Mouse (Mus musculus): ENCODE data around the gene Smarca2. TPM values are rescaled to one million over a fixed set of nuclear protein-coding genes. Genes with fewer than 3 reads are reported as not detected.
A peak's percentile ranks its signal among the peaks of the same experiment; 100 is the strongest.

Gene Smarca2
- polyA plus RNA-seq, 1 experiment from 2014 or later, result 6.7 TPM

DNA sequence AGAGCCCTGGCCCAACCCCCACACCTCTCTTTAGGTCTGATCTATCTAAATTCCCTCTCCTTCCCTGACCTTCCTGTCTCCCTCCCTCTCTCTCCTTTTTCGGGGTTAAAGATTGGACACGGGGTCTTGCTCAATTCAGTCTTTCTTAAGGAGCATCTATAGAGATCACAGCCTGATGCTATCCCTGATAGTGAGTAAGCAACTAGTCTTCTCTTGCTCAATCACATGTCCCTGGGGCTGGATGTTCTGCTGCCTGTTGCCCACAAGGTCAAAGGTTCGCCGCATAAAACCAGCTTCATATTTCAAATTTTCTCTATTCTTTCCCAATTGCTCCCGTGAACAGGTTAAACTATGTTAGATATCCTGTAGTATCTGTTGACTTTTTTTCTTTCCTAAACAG lies 25.2 kb upstream of the Smarca2 start:
- DNase-seq (no peak), ATAC-seq (no peak)
- H3K27me3 ChIP-seq (ENCODE audit: insufficient read depth, low read length), result no peaks in the 10 kb centered on the region
- 67% methylated on average over 5 of the region's 5 CpGs for WGBS (ENCODE audit: insufficient replicate concordance)
- no peak overlapping the region for H3K4me3 ChIP-seq (ENCODE audit: low read depth, low read length)
- H3K4me2 ChIP-seq (ENCODE audit: low read depth, low read length), result no peak overlapping the region
- H3K36me3 ChIP-seq (replicated peaks; ENCODE audit: insufficient read depth, low read length), result no peaks in the 10 kb centered on the region
- H3K9me3 ChIP-seq (ENCODE audit: low read length), result no peaks in the 10 kb centered on the region
- H3K27ac ChIP-seq (ENCODE audit: low read depth), result no peak overlapping the region
- no peaks in the 10 kb centered on the region for H3K4me1 ChIP-seq (ENCODE audit: insufficient read depth)
- H3K9ac ChIP-seq (replicated peaks), result no peak overlapping the region
- no peak for TF ChIP-seq CTCF (IDR thresholded peaks at IDR 0.05; ENCODE audit: low read depth)
- no peak for TF ChIP-seq EP300 (IDR thresholded peaks at IDR 0.05; ENCODE audit: low read depth)

DNA sequence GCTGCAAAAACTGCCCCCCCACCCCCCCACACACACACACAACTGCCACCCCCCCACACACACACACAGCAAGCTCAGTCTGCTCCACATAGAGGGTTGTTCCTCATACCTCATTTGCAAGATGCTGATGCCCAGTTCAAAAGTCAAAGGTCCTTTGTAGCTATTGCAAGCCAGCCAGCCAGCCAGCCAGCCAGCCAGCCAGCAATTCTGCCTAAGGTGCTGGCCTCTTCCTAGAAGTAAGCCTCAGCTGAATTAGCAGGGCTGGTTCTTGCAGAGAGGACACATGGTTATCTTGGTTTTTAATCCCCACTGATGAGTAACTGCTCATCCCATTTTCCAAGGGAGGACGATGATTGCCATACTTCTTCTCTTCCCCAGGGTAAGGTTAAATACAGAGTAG lies 24.8 kb upstream of the Smarca2 start:
- Histone ChIP-seq H3K36me3 (replicated peaks; ENCODE audit: insufficient read depth, low read length) (no peaks in the 10 kb centered on the region), H3K27ac (ENCODE audit: low read depth) (no peak overlapping the region)
- WGBS (ENCODE audit: insufficient replicate concordance), result 83% methylated on average over 1 of the region's 1 CpGs

DNA sequence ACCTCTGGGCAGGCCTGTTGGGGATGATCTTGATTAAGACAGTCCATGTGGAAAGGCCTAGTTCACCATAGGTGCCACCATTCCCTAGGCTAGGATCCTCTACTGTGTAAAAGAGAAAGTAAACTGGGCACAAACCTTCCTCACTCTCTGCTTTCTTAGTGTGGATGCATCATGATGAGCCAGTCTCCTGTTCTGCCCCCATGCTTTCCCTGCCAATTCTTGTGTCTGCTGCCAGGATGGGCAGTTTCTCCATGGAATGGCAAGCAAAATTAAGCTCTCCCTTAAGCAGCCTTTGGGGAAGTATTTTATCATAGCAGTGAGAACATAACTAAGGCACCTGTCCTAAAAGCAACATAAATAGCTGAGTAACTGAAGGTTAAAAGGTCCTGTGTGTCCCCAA lies 10.2 kb upstream of the Smarca2 start:
- Histone ChIP-seq H3K27ac (ENCODE audit: low read depth) (no peak overlapping the region), H3K4me3 (ENCODE audit: low read depth, low read length) (no peak overlapping the region), H3K9me3 (ENCODE audit: low read length) (no peaks in the 10 kb centered on the region), H3K4me1 (ENCODE audit: insufficient read depth) (no peaks in the 10 kb centered on the region), H3K36me3 (replicated peaks; ENCODE audit: insufficient read depth, low read length) (no peaks in the 10 kb centered on the region), H3K27me3 (ENCODE audit: insufficient read depth, low read length) (no peaks in the 10 kb centered on the region), H3K9ac (replicated peaks) (no peak overlapping the region), H3K4me2 (ENCODE audit: low read depth, low read length) (no peak overlapping the region)
- ATAC-seq, result no peak
- TF ChIP-seq EP300 (IDR thresholded peaks at IDR 0.05; ENCODE audit: low read depth) (no peak), CTCF (IDR thresholded peaks at IDR 0.05; ENCODE audit: low read depth) (no peak)
- DNase-seq, result no peak

More for the DNA sequence above, 24.8 kb upstream of the Smarca2 start:
- DNase-seq (no peak), ATAC-seq (no peak)
- TF ChIP-seq EP300 (IDR thresholded peaks at IDR 0.05; ENCODE audit: low read depth) (no peak), CTCF (IDR thresholded peaks at IDR 0.05; ENCODE audit: low read depth) (no peak)
- H3K4me1 ChIP-seq (ENCODE audit: insufficient read depth), result no peaks in the 10 kb centered on the region
- H3K9me3 ChIP-seq (ENCODE audit: low read length), result no peaks in the 10 kb centered on the region
- H3K27me3 ChIP-seq (ENCODE audit: insufficient read depth, low read length), result no peaks in the 10 kb centered on the region
- H3K4me2 ChIP-seq (ENCODE audit: low read depth, low read length), result no peak overlapping the region
- no peak overlapping the region for H3K9ac ChIP-seq (replicated peaks)
- H3K4me3 ChIP-seq (ENCODE audit: low read depth, low read length), result no peak overlapping the region

DNA sequence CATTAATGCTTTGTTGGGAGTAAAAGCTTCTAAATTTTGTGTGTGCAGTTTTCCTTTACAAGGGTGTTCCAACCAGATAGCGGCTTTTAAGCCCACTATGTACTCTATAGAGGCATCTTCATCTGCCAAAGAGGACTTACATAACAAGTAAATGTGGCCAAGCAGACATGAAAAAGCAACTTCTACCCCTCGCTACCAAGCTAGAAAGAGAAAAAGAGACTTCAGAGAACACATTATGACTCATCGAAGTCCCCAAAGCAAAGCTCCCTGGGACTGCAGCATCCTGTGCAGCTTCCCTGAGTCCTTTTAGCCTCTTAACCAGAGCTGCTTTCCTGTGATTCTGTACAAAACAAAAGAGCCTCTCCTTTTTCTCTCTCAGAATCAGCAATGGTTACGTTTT lies 3.4 kb upstream of the Smarca2 start:
- Histone ChIP-seq H3K27me3 (ENCODE audit: insufficient read depth, low read length) (no peaks in the 10 kb centered on the region), H3K9me3 (ENCODE audit: low read length) (no peaks in the 10 kb centered on the region), H3K27ac (ENCODE audit: low read depth) (no peak overlapping the region), H3K9ac (replicated peaks) (no peak overlapping the region), H3K4me1 (ENCODE audit: insufficient read depth) (peaks cover 8% of the 10 kb centered on the region; the same call in 1 of the 2 replicates), H3K36me3 (replicated peaks; ENCODE audit: insufficient read depth, low read length) (no peaks in the 10 kb centered on the region), H3K4me3 (ENCODE audit: low read depth, low read length) (no peak overlapping the region), H3K4me2 (ENCODE audit: low read depth, low read length) (no peak overlapping the region)
- DNase-seq, result no peak
- TF ChIP-seq EP300 (IDR thresholded peaks at IDR 0.05; ENCODE audit: low read depth) (no peak), CTCF (IDR thresholded peaks at IDR 0.05; ENCODE audit: low read depth) (no peak)
- ATAC-seq, result no peak
- 57% methylated on average over 4 of the region's 4 CpGs for whole genome bisulfite sequencing (ENCODE audit: insufficient replicate concordance)

DNA sequence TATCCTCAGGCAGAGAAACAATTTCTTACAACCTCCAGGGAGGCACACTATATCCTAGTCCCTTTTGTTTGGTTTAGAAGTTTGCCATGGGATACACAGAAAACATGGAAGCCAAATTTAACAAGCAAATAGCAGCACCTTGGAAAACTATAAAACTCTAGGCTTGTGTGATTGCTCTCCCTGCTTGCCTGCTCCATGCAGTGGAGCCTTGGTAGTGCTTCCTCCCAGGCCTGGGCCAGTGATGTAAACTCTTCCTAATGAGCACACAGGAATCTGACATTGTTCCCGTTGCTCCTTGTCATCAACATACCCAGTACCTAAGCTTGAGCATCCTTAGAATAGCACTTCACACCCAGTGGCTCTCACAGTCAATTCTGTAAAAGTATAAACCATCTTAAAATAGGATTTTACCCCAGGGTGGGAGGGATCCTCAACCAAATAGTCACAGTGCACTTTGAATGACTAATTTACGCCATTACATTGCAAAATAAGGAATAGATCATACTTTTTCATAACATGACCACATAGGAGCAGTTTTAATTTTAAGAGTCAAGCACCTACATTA lies 1.5 kb upstream of the Smarca2 start:
- H3K36me3 ChIP-seq (replicated peaks; ENCODE audit: insufficient read depth, low read length), result no peaks in the 10 kb centered on the region
- DNase-seq (no peak), ATAC-seq (no peak)
- no peak overlapping the region for H3K4me3 ChIP-seq (ENCODE audit: low read depth, low read length)
- no peaks in the 10 kb centered on the region for H3K9me3 ChIP-seq (ENCODE audit: low read length)
- peaks cover 18% of the 10 kb centered on the region for H3K4me1 ChIP-seq (ENCODE audit: insufficient read depth)
- no peak overlapping the region for H3K27ac ChIP-seq (ENCODE audit: low read depth)
- H3K27me3 ChIP-seq (ENCODE audit: insufficient read depth, low read length), result peaks cover 3% of the 10 kb centered on the region; the same call in 1 of the 2 replicates
- peak overlapping the region; percentile 93; the same call in 1 of the 2 replicates for H3K4me2 ChIP-seq (ENCODE audit: low read depth, low read length)
- no peak overlapping the region for H3K9ac ChIP-seq (replicated peaks)
- TF ChIP-seq CTCF (IDR thresholded peaks at IDR 0.05; ENCODE audit: low read depth) (no peak), EP300 (IDR thresholded peaks at IDR 0.05; ENCODE audit: low read depth) (no peak)
- 69% methylated on average over 2 of the region's 2 CpGs for WGBS (ENCODE audit: insufficient replicate concordance)

DNA sequence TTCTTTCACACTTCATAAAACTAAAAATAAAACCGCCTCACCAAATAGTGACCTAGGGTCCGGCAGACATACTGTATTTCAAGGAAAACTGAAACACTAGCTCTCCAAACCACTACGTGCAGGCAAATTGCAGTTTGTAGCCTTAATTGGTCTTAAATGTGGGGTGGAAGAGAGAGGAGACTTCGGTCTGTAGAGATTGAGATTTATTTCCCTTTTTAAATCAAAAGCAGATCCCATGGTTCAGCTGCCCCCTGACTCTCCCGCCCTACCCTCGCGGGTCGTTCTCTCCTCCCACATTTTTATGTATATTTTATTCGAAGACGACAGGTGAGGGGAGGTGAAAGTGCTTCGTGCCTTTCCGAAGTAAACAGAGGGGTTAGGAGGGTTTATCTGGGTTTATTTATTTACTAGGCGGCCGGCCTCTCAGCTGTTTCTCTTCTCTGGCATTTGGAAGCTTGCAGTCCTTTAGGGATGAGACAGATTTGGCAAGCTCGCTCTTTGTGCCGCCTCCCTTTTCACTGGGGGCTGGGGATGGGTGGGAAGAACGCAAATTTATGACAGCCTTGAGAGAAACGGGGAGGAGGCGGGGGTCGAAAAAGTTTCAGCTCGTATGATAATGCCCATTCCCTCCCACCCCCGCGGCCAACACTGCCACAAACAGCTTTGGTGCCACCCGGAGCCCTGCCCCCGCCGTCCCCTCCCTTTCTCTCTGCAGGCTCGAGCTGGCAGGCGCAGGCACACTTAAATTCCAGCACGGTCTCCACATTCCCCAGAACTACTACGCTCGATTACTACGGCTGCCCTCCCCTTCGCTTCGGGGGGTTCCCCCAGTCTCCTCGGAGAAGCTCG lies 720 bp upstream of the Smarca2 start:
- H3K4me2 ChIP-seq (ENCODE audit: low read depth, low read length), result peak overlapping the region; percentile 93
- peak overlapping the region; percentile 63 for H3K9ac ChIP-seq (replicated peaks)
- peak overlapping the region; percentile 68 for H3K27ac ChIP-seq (ENCODE audit: low read depth)
- H3K36me3 ChIP-seq (replicated peaks; ENCODE audit: insufficient read depth, low read length), result no peaks in the 10 kb centered on the region
- H3K9me3 ChIP-seq (ENCODE audit: low read length), result no peaks in the 10 kb centered on the region
- H3K27me3 ChIP-seq (ENCODE audit: insufficient read depth, low read length), result peaks cover 3% of the 10 kb centered on the region; the same call in 1 of the 2 replicates
- ATAC-seq, result peak; percentile 22
- peak overlapping the region; percentile 73 for H3K4me3 ChIP-seq (ENCODE audit: low read depth, low read length)
- H3K4me1 ChIP-seq (ENCODE audit: insufficient read depth), result peaks cover 19% of the 10 kb centered on the region
- WGBS (ENCODE audit: insufficient replicate concordance), result 3% methylated on average over 35 of the region's 36 CpGs
- DNase-seq, result no peak
- TF ChIP-seq CTCF (IDR thresholded peaks at IDR 0.05; ENCODE audit: low read depth) (no peak), EP300 (IDR thresholded peaks at IDR 0.05; ENCODE audit: low read depth) (no peak)
